Mouse (Mus musculus) c-Kit-positive CD71-negative TER-119-negative erythroid progenitor cells, embryonic 14.5 days (primary cell): ENCODE data around the gene Esp8.
"Not testable (repeated sequence)": the region's sequence is repeated elsewhere in the genome, so short reads cannot be mapped to it uniquely, and the experiment has no call there.

ENCODE experiments used
- DNase-seq: peaks from one replicate; pipeline ENCODE4 v3.0.0-alpha.2; 2013; ENCODE audit warnings: low read depth

Gene Esp8

DNA sequence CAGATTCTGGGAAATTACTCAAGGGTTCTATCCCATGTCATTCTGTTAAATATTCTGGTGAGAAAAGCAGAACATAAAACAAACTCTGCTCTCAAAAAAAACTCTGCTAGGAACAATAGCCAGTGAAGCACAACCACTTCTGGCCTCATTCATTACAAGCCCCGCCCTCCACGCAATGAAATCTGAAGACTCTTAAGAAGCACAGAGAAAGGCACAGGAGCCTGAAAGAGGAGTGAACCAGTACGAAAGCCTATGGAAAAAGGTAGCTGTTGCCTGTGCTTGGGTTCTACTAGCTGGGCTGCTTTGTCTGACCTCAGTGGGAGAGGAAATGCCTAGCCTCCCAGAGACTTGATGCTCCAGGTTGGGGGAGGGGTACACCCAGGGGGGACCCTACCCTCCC lies at the start of gene Esp8:
Gene Esp8 (plus strand): TSS at position 205 of the 400 bp plus-strand sequence.
- no peak for DNase-seq

DNA sequence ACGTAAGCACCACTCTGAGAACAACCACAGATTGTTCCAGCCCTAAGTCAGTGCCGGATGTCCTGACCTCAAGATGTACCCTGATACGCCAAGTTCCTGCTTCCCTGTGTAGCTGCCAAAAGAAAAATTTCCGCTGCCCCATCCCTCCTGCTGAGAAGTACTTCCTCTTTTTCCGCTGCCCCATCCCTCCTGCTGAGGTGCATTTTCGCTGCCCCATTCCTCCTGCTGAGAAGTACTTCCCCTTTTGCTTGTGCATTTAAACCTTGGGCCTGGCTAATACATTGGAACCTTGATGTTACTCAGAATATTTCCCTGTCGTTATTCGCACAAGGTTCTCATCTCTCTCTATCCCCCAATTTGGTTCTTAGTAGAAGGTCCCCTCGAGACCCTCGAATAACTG lies 36.3 kb upstream of the Esp8 start:
- DNase-seq, result not testable (repeated sequence)

DNA sequence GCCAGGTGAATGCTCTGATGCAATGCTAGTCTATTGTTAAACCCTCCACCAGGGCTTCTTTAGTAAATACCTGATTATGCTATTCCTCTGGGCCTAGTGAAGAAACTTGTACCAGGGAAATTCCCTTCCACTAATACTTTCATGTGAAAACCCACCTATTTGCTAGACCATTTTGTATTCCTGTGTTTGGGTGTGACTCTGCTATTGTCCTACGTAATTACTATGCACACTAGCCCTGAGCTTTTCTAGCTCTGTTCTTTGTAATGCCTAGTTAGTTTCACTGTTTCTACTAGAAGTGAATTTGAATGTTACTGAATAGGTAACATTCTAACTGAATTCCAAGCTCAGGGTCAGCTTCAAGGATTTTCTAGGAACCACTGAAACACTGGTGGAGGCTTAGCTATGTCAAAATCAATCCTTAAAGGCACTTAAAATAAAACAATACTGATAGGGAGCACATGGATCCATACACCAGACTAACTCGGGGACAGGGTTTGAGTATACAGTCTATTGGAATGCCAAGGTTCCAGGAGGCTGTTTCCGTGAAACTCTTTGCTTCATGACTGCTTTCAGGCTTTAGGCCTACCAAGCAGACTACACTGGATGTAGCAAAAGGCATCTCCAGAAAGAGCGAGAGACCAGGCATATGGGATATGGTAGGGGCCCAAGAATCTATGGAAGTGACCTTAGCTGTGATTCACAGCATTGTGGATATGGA lies 24.2 kb upstream of the Esp8 start:
- not testable (repeated sequence) for DNase-seq

DNA sequence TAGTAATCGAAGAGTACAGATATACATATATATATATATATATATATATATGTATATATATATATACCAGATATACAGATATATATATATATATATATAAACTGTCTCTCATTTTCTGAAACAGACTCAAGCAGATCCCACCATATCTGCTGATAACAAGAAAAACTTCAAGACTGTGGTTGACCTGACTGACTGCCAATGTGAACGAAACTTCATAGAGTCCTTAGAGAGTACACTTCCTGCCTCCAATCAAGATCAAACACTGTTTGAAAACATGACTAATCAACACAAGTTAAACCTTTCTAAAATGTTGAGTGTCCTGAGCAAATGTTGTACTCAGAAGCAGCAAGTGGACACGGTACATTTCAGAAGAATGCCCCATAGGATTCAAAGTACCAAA lies 10.0 kb downstream of the Esp8 start:
- no peak for DNase-seq

DNA sequence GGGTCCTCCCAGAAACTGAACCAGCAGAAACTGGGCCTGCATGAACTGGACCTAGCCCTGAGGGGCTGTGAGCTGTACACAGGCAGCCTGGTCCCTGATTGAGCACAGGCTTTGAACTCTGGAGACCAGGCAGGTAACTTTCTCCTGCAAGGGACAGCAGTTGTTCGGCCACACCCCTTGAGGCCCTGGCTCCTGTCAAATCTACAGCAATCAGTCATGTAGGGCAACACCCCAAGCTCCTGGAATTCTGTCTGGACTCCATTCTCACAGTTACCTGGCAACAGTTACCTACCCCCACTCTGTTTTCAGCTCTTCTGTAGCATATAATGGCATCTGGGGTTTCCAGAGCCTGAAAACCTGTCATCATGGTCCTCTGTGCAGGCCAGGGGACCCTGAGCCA lies 11.3 kb downstream of the Esp8 start:
- no peak for DNase-seq

DNA sequence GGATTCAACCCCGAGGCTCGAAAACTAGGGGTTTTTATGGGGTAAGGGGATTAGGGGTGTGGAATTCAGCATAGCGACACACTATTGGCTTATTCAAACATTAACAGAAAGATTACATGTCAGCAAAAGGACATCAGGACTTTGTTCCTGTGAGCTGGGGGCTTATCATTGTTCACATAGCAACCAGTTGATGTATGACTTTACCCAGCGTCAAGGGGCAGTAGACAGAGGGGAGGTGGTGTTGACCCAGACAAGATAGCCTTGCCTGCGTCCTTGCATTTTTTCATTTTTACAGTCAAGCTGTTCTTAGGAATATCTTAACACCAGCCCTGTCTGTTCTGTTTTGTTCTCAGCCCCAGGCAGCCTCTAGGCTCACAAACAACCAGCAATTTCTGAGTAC lies 27.2 kb downstream of the Esp8 start:
- DNase-seq, result not testable (repeated sequence)

DNA sequence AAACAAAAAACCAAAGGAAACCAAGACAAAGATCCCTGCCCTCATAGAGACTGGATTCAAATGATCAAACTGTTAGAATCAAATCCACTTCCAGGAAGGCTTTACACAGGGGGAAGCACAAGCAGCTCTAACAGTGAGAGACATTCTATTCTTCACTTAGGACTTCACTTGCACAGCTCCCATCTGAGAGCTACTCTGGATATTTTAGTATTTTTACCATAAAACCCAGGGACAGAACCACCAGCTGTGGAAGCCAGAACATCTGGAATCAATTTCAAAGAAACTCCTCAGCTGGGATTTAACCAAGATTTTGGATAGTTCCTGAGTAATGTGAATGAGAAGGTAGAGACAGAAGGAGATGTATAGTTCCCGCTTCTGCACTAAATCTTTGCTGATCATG lies 33.6 kb downstream of the Esp8 start:
- no peak for DNase-seq

DNA sequence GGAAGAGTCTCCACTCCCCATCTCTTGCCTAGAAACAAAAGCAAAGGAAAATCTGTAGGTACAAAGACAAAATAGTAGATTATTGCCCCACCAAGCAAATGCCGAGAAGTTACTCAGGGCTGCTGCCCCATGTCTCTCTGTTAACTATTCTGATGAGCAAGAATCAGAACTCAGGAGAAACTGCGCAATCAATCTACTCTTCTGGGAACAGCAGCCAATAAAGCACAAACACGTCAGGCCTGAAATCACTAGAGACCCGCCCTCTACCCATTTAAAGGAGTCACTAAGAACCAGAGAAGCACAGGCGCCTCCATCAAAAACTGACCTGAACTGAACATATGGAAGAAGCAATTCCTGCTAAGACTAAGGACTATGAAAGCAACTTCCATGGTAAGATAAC lies 41.4 kb downstream of the Esp8 start, which contains the start of gene Esp6:
Gene Esp6 (plus strand): TSS at position 301 of the 400 bp plus-strand sequence.
- no peak for DNase-seq
